Mouse (Mus musculus) stomach, embryonic 16.5 days (tissue): ENCODE measurements at regions not wholly inside any gene's neighbourhood (a gene's known extent, or its start where the extent isn't known, plus 50 kb on each side); places are given as distances from the start of the nearest gene placed in this dataset.

ENCODE experiments used
- ATAC-seq: fragments of 200-750 bp; cut with Nextera tagmentation; 2 replicates; pipeline ENCODE4 v1.8.0; 2017; ENCODE audit warnings: moderate number of reproducible peaks, moderate TSS enrichment; ENCODE audit not compliant: insufficient read depth, low FRiP score
- H3K27ac ChIP-seq: fragments of 300-500 bp; sonication (generic); 2 replicates; pipeline ENCODE4 v1.5.1; 2014; ENCODE audit warnings: low read length
- H3K27me3 ChIP-seq: fragments of 300-500 bp; sonication (generic); 2 replicates; pipeline ENCODE4 v1.6.1; 2014; ENCODE audit warnings: low read length, control low read depth, mixed read lengths; ENCODE audit not compliant: control insufficient read depth, insufficient read depth
- H3K36me3 ChIP-seq: fragments of 300-500 bp; sonication (generic); 2 replicates; pipeline ENCODE4 v1.6.1; 2014; ENCODE audit warnings: low read length; ENCODE audit not compliant: control insufficient read depth, insufficient read depth
- H3K4me1 ChIP-seq: fragments of 300-500 bp; sonication (generic); 2 replicates; pipeline ENCODE4 v1.6.1; 2014; ENCODE audit warnings: low read length, control low read depth, mixed read lengths; ENCODE audit not compliant: control insufficient read depth, insufficient read depth
- H3K4me2 ChIP-seq: fragments of 300-500 bp; sonication (generic); 2 replicates; pipeline ENCODE4 v1.6.1; 2014; ENCODE audit warnings: low read depth, low read length, mixed read lengths
- H3K4me3 ChIP-seq: fragments of 300-500 bp; sonication (generic); replicated peaks from 2 replicates; pipeline ENCODE4 v1.5.1; 2014; ENCODE audit warnings: mild to moderate bottlenecking, low read length
- H3K9ac ChIP-seq: fragments of 300-500 bp; sonication (generic); 2 replicates; pipeline ENCODE4 v1.6.1; 2014; ENCODE audit warnings: low read length
- H3K9me3 ChIP-seq: fragments of 300-500 bp; sonication (generic); replicated peaks from 2 replicates; pipeline ENCODE4 v1.6.1; 2016; ENCODE audit warnings: low read length, control low read depth; ENCODE audit not compliant: control insufficient read depth
- WGBS: fragments of 180-500 bp; shearing (Covaris S2); extraction: QIAGEN DNeasy Blood & Tissue Kit; methylation state at CpG from one replicate; pipeline ENCODE4 v1.1.7; 2014; 5-methylcytosine and 5-hydroxymethylcytosine counted together

GRCm38 (mm10) chr6:118297576-118297975 is 100.1 kb upstream of the Ret start:
- Histone ChIP-seq H3K9ac (no peak overlapping the region), H3K9me3 (no peaks in the 10 kb centered on the region), H3K36me3 (no peaks in the 10 kb centered on the region), H3K27me3 (no peaks in the 10 kb centered on the region), H3K27ac (no peak overlapping the region), H3K4me1 (no peaks in the 10 kb centered on the region), H3K4me2 (no peak overlapping the region), H3K4me3 (no peak overlapping the region)
- 80% methylated on average over 8 of the region's 8 CpGs for whole genome bisulfite sequencing
- ATAC-seq: no peak

GRCm38 (mm10) chr6:118293986-118294385 is 96.5 kb upstream of the Ret start:
- Histone ChIP-seq H3K9ac (no peak overlapping the region), H3K9me3 (no peaks in the 10 kb centered on the region), H3K4me3 (no peak overlapping the region), H3K4me2 (no peak overlapping the region), H3K36me3 (no peaks in the 10 kb centered on the region), H3K27me3 (no peaks in the 10 kb centered on the region), H3K4me1 (no peaks in the 10 kb centered on the region), H3K27ac (no peak overlapping the region)
- ATAC-seq: no peak
- WGBS: 66% methylated on average over 2 of the region's 2 CpGs

GRCm38 (mm10) chr6:118292928-118293327 is 95.4 kb upstream of the Ret start:
- no peaks in the 10 kb centered on the region for H3K9me3 ChIP-seq
- H3K27ac ChIP-seq: no peak overlapping the region
- no peaks in the 10 kb centered on the region for H3K4me1 ChIP-seq
- H3K9ac ChIP-seq: no peak overlapping the region
- 37% methylated on average over 2 of the region's 2 CpGs for WGBS
- H3K4me2 ChIP-seq: no peak overlapping the region
- H3K27me3 ChIP-seq: no peaks in the 10 kb centered on the region
- H3K4me3 ChIP-seq: no peak overlapping the region
- no peaks in the 10 kb centered on the region for H3K36me3 ChIP-seq
- no peak for ATAC-seq

- Histone ChIP-seq H3K27ac (no peak overlapping the region), H3K9me3 (no peaks in the 10 kb centered on the region), H3K9ac (no peak overlapping the region), H3K4me2 (no peak overlapping the region), H3K4me1 (no peaks in the 10 kb centered on the region), H3K4me3 (no peak overlapping the region), H3K27me3 (no peaks in the 10 kb centered on the region), H3K36me3 (no peaks in the 10 kb centered on the region)
- no peak for ATAC-seq
- 55% methylated on average over 2 of the region's 2 CpGs for WGBS
These were observed 94.8 kb upstream of the Ret start for GRCm38 (mm10) chr6:118292272-118292671.

GRCm38 (mm10) chr6:118291426-118291825 is 93.9 kb upstream of the Ret start:
- no peaks in the 10 kb centered on the region for H3K4me1 ChIP-seq
- H3K4me3 ChIP-seq: no peak overlapping the region
- ATAC-seq: no peak
- no peak overlapping the region for H3K9ac ChIP-seq
- 63% methylated on average over 2 of the region's 2 CpGs for WGBS
- H3K27ac ChIP-seq: no peak overlapping the region
- H3K9me3 ChIP-seq: no peaks in the 10 kb centered on the region
- no peaks in the 10 kb centered on the region for H3K27me3 ChIP-seq
- H3K4me2 ChIP-seq: no peak overlapping the region
- no peaks in the 10 kb centered on the region for H3K36me3 ChIP-seq

- Histone ChIP-seq H3K4me1 (no peaks in the 10 kb centered on the region), H3K27ac (no peak overlapping the region), H3K4me3 (no peak overlapping the region), H3K36me3 (no peaks in the 10 kb centered on the region), H3K4me2 (no peak overlapping the region), H3K9ac (no peak overlapping the region), H3K9me3 (no peaks in the 10 kb centered on the region), H3K27me3 (no peaks in the 10 kb centered on the region)
- WGBS: 71% methylated on average over 7 of the region's 7 CpGs
- ATAC-seq: no peak
These were observed 87.7 kb upstream of the Ret start for GRCm38 (mm10) chr6:118285246-118285645.

DNA sequence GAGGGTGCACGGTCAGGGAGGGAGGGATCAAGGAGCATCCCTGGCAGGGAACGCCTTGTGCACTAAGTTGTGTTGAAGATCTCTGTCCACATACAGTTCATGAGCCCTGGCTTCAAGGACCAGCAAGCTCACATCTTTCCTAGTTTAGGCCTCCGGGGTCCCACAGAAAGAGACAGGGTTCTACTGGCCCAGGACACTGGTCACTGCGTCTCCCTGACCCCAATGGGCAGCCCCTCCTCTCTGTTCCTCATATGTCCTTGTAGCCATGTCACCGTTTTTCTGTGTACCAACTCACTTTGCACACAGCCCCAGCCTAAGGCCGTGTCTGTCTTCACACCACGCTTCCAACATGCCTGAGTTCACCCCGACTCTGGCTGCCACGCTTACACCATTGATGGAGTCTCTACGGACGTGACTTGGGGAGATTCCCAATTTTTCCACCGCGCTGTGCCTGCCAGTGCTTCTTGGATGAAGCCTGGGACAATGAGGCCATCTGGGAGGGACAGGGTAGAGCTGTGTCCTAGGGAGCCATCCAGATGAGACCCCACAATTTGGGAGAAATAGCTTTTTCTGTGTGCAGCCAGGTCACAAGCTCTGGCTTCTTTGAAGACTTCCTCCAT is 86.5 kb upstream of the Ret start:
- ATAC-seq: no peak

DNA sequence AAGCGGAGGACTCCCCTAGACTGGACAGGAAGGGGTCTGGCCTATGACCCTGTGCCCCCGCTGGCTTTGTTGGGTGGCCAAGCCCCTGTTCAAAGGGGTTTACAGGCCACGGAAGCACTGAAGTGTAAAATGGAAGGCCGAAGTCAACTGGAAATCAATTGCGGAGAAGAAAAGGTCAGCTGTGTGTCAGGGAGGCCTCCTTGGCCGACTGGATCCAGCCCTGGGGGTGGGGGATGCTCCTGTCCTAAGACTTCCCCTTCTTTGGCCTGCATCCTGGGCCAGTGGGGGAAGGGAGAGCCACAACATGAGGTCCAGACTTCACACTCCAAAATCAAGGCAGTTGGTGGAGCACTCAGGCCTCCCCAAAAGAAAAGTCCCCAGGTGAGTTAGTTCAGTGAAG is 66.4 kb upstream of the Ret start:
- Histone ChIP-seq H3K9ac (no peak overlapping the region), H3K27ac (no peak overlapping the region), H3K9me3 (no peaks in the 10 kb centered on the region), H3K27me3 (no peaks in the 10 kb centered on the region), H3K4me2 (no peak overlapping the region), H3K36me3 (no peaks in the 10 kb centered on the region), H3K4me3 (no peak overlapping the region), H3K4me1 (no peaks in the 10 kb centered on the region)
- no peak for ATAC-seq
- 47% methylated on average over 6 of the region's 6 CpGs for WGBS

More for the DNA sequence above, 86.5 kb upstream of the Ret start:
- no peaks in the 10 kb centered on the region for H3K27me3 ChIP-seq
- no peak overlapping the region for H3K27ac ChIP-seq
- no peaks in the 10 kb centered on the region for H3K9me3 ChIP-seq
- H3K36me3 ChIP-seq: no peaks in the 10 kb centered on the region
- H3K9ac ChIP-seq: no peak overlapping the region
- no peak overlapping the region for H3K4me2 ChIP-seq
- 86% methylated on average over 13 of the region's 13 CpGs for WGBS
- H3K4me3 ChIP-seq: no peak overlapping the region
- H3K4me1 ChIP-seq: no peaks in the 10 kb centered on the region

DNA sequence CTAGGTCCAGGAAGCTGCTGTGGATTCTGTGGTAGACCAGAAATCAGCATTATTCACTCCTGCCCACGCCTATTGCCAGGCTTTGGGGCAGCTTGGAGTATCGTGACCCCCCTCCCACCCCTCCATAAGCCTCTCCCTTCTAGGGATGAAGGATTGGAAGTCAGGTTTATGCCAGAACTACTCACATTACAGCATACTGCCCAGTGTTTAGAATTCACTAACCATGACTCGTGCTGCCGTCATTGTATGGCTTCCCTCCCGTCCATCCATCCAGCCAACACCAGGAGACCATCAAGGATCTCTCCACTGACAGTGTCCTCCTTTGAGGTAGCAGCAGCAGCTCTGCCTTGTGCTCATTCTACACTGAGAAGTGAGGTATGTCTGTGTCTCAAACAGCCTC is 62.4 kb upstream of the Ret start:
- no peak overlapping the region for H3K9ac ChIP-seq
- H3K9me3 ChIP-seq: no peaks in the 10 kb centered on the region
- no peaks in the 10 kb centered on the region for H3K4me1 ChIP-seq
- no peaks in the 10 kb centered on the region for H3K27me3 ChIP-seq
- no peak for ATAC-seq
- WGBS: 48% methylated on average over 5 of the region's 5 CpGs
- H3K27ac ChIP-seq: no peak overlapping the region
- no peak overlapping the region for H3K4me2 ChIP-seq
- H3K36me3 ChIP-seq: no peaks in the 10 kb centered on the region
- no peak overlapping the region for H3K4me3 ChIP-seq

- Histone ChIP-seq H3K4me2 (no peak overlapping the region), H3K27ac (no peak overlapping the region), H3K36me3 (no peaks in the 10 kb centered on the region), H3K9ac (no peak overlapping the region), H3K27me3 (no peaks in the 10 kb centered on the region), H3K4me3 (no peak overlapping the region), H3K9me3 (no peaks in the 10 kb centered on the region), H3K4me1 (no peaks in the 10 kb centered on the region)
- 66% methylated on average over 5 of the region's 5 CpGs for WGBS
- ATAC-seq: no peak
These were observed 57.4 kb upstream of the Ret start for GRCm38 (mm10) chr6:118254871-118255270.
